In the genomic region with DNA sequence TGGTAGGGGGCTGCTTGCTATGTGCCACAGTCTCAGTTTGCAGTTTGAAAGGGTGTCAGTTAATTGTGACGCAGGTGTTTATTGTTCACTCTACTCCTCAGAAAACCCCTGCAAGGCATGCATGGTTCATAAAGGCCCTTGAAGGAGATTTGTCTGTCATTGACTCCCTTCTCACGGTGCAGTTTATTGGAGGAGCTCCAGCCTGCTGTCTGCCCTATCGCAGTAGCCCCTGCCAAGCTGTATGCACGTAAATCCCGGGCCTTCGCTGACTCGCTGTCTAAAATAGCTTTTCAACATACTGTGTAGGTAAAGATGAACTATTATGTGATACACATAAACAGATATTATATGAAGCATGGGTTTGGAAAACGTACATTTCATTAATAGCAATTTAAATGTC, we compare ENCODE assay signal across 14 mouse cellular contexts. TPM values are rescaled to one million over a fixed set of nuclear protein-coding genes. Genes with fewer than 3 reads are reported as not detected.
DNase-seq lines count a peak whose midpoint lies in the region; ATAC-seq lines count a peak whose summit lies in the region.
"Had no signal": no experiment of that assay in that cellular context is flagged by ENCODE, and none has a peak within 500 bp of the region (broad histone marks: within the 10 kb centered on the region; RNA-seq: fewer than 3 reads in every experiment).

No protein-coding gene starts in this region.

- H3K4me3 ChIP-seq in lung, embryonic 16.5 days (ENCODE audit: low read length), result no peak overlapping the region
- H3K4me3 ChIP-seq in forebrain, embryonic 15.5 days, result no peak overlapping the region
- H3K4me3 ChIP-seq in midbrain, embryonic 10.5 days, result no peak overlapping the region
- no peak overlapping the region for H3K4me3 ChIP-seq in neural tube, embryonic 15.5 days (replicated peaks)
- H3K4me3 ChIP-seq: limb, embryonic 12.5 days had no signal

- H3K9ac ChIP-seq in lung, embryonic 16.5 days (ENCODE audit: low read length), result no peak overlapping the region
- H3K9ac ChIP-seq in forebrain, embryonic 15.5 days (replicated peaks), result no peak overlapping the region
- H3K9ac ChIP-seq in neural tube, embryonic 15.5 days (replicated peaks), result no peak overlapping the region
- H3K9ac ChIP-seq: limb, embryonic 12.5 days had no signal

- H3K27me3 ChIP-seq in lung, embryonic 16.5 days (ENCODE audit: control insufficient read depth, insufficient read depth, low read depth, low read length), result no peaks in the 10 kb centered on the region
- no peaks in the 10 kb centered on the region for H3K27me3 ChIP-seq in forebrain, embryonic 15.5 days
- peaks cover 92% of the 10 kb centered on the region for H3K27me3 ChIP-seq in midbrain, embryonic 10.5 days (ENCODE audit: low read depth, poor library complexity, severe bottlenecking)
- no peaks in the 10 kb centered on the region for H3K27me3 ChIP-seq in neural tube, embryonic 15.5 days (replicated peaks)
- H3K27me3 ChIP-seq: limb, embryonic 12.5 days had no signal

- DNase-seq in lung, postnatal 25 days (ENCODE audit: low spot score), result no peak
- DNase-seq in midbrain, embryonic 10.5 days (ENCODE audit: low spot score), result no peak
- no peak for DNase-seq in gastrocnemius, postnatal 10 days
- DNase-seq in spleen, postnatal 14 days (ENCODE audit: low spot score in 2 of 2), result no peak
- DNase-seq: kidney, postnatal 14 days; layer of hippocampus, postnatal 36 days had no signal

- peak overlapping the region; percentile 72 for H3K27ac ChIP-seq in lung, embryonic 16.5 days (ENCODE audit: low read length)
- H3K27ac ChIP-seq in forebrain, embryonic 15.5 days (replicated peaks), result peak overlapping the region; percentile 83
- H3K27ac ChIP-seq in midbrain, embryonic 10.5 days (replicated peaks), result peak overlapping the region; percentile 86
- H3K27ac ChIP-seq in neural tube, embryonic 15.5 days (replicated peaks), result peak overlapping the region; percentile 76
- H3K27ac ChIP-seq: limb, embryonic 12.5 days had no signal

- H3K4me1 ChIP-seq in lung, embryonic 16.5 days (replicated peaks; ENCODE audit: control insufficient read depth, insufficient read depth, low read length), result peaks cover 40% of the 10 kb centered on the region
- H3K4me1 ChIP-seq in forebrain, embryonic 15.5 days, result peaks cover 80% of the 10 kb centered on the region
- peaks cover 88% of the 10 kb centered on the region for H3K4me1 ChIP-seq in midbrain, embryonic 10.5 days
- H3K4me1 ChIP-seq in neural tube, embryonic 15.5 days, result peaks cover 64% of the 10 kb centered on the region

- H3K4me2 ChIP-seq in lung, embryonic 16.5 days (ENCODE audit: low read depth, low read length), result no peak overlapping the region
- H3K4me2 ChIP-seq in forebrain, embryonic 15.5 days (replicated peaks), result no peak overlapping the region
- no peak overlapping the region for H3K4me2 ChIP-seq in neural tube, embryonic 15.5 days
- H3K4me2 ChIP-seq: limb, embryonic 12.5 days had no signal

- H3K9me3 ChIP-seq in lung, embryonic 16.5 days (ENCODE audit: control insufficient read depth, low read length), result no peaks in the 10 kb centered on the region
- H3K9me3 ChIP-seq in forebrain, embryonic 15.5 days, result no peaks in the 10 kb centered on the region
- H3K9me3 ChIP-seq in midbrain, embryonic 10.5 days (replicated peaks), result no peaks in the 10 kb centered on the region
- no peaks in the 10 kb centered on the region for H3K9me3 ChIP-seq in neural tube, embryonic 15.5 days (replicated peaks)
- H3K9me3 ChIP-seq: limb, embryonic 12.5 days had no signal

- peaks cover 8% of the 10 kb centered on the region for H3K36me3 ChIP-seq in lung, embryonic 16.5 days (ENCODE audit: control insufficient read depth, insufficient read depth, low read length)
- no peaks in the 10 kb centered on the region for H3K36me3 ChIP-seq in forebrain, embryonic 15.5 days
- H3K36me3 ChIP-seq in midbrain, embryonic 10.5 days, result peaks cover 13% of the 10 kb centered on the region
- peaks cover 12% of the 10 kb centered on the region; the same call in 1 of the 2 replicates for H3K36me3 ChIP-seq in neural tube, embryonic 15.5 days

- no peak for ATAC-seq in lung, embryonic 16.5 days (ENCODE audit: low read depth)
- no peak for ATAC-seq in forebrain, embryonic 15.5 days (replicated peaks)
- no peak for ATAC-seq in neural tube, embryonic 15.5 days (ENCODE audit: low FRiP score)

- 50% methylated on average over 8 of the region's 8 CpGs for WGBS in lung, embryonic 16.5 days
- 8% methylated on average over 8 of the region's 8 CpGs for WGBS in forebrain, embryonic 15.5 days
- WGBS in midbrain, embryonic 10.5 days, result 70% methylated on average over 8 of the region's 8 CpGs
- 14% methylated on average over 8 of the region's 8 CpGs for WGBS in neural tube, embryonic 15.5 days

RNA-seq across cellular contexts. Expression of a gene that starts 45.2 kb away (rescaled TPM):
- not detected in 2 replicates for polyA plus RNA-seq in lung, embryonic 16.5 days (2015; fragmentation: Nextera tagmentation; extraction: Ambion mirVana)
- polyA plus RNA-seq in forebrain, embryonic 15.5 days (2015; fragmentation: Nextera tagmentation; extraction: Ambion mirVana), result 0.14 TPM in 1 of 2 replicates, not detected in the other
- not detected in 2 replicates for polyA plus RNA-seq in midbrain, embryonic 10.5 days (2016; fragmentation: Nextera tagmentation; extraction: Ambion mirVana)
- not detected in 2 replicates for polyA plus RNA-seq in neural tube, embryonic 15.5 days (2015; fragmentation: Nextera tagmentation; extraction: Ambion mirVana)
- not detected for total RNA-seq in gastrocnemius, postnatal 10 days (2021)
- total RNA-seq: common myeloid progenitor, adult 5-6 weeks; heart, adult 8-10 months; layer of hippocampus, postnatal 36 days had no signal
- polyA plus RNA-seq: limb, embryonic 12.5 days; liver, embryonic 16.5 days; small intestine, adult 2 months had no signal
